Mouse (Mus musculus): Measurements from ENCODE around the gene Elobl. TPM values are rescaled to one million over a fixed set of nuclear protein-coding genes. Genes with fewer than 3 reads are reported as not detected.

The Elobl gene
- polyA plus RNA-seq, 1 experiment from 2014 or later, result not detected

DNA sequence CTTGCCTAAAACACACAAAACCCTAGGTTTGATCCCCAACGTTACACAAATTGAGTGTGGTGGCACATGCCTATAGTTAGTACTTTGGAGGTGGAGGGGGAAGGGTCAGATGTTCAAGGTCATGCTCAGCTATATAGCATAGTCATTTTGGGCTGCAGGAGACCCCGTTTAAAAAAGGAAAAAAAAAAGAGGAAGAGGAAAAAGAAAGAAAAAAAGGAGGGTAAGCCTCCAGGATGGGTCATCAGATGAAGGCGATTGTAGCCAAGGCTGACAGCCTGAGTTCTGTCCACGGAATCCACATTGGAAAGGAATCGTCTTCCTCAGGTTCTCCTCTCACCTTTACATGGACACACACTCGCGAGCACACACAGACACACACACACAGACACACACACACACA is 27.8 kb upstream of the Elobl start:
- no peak for ATAC-seq
- peaks cover 5% of the 10 kb centered on the region; the same call in 1 of the 2 replicates for H3K36me3 ChIP-seq (replicated peaks; ENCODE audit: insufficient read depth, low read length)
- H3K27me3 ChIP-seq (ENCODE audit: insufficient read depth, low read length), result no peaks in the 10 kb centered on the region
- no peak overlapping the region for H3K9ac ChIP-seq (replicated peaks)
- TF ChIP-seq EP300 (IDR thresholded peaks at IDR 0.05; ENCODE audit: low read depth) (no peak), CTCF (IDR thresholded peaks at IDR 0.05; ENCODE audit: low read depth) (no peak)
- no peak overlapping the region for H3K4me3 ChIP-seq (ENCODE audit: low read depth, low read length)
- no peak for DNase-seq
- H3K4me1 ChIP-seq (ENCODE audit: insufficient read depth), result peaks cover 15% of the 10 kb centered on the region
- 65% methylated on average over 7 of the region's 7 CpGs for WGBS (ENCODE audit: insufficient replicate concordance)
- H3K4me2 ChIP-seq (ENCODE audit: low read depth, low read length), result no peak overlapping the region
- no peak overlapping the region for H3K27ac ChIP-seq (ENCODE audit: low read depth)
- no peaks in the 10 kb centered on the region for H3K9me3 ChIP-seq (ENCODE audit: low read length)

DNA sequence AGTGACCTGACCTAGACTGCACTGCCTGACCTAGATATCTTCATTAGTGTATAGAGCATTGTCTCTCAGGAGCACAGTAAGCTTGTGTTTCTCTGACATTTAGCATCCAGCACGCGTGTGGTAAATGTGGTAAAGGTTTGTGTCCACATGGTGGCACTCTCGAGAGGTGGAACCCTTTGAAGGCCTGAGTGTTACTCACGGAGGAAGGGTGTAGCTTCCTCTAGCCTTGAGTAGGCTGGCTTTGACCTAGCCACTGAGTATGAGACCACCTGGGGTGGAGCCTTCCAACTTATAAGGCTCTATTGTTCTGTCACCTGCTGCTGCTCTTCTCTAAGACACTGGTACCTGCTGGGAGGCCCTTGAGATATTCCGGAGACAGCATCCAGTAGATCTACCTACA is 26.9 kb upstream of the Elobl start:
- 15% methylated on average over 5 of the region's 5 CpGs for WGBS (ENCODE audit: insufficient replicate concordance)
- Histone ChIP-seq H3K4me3 (ENCODE audit: low read depth, low read length) (no peak overlapping the region), H3K27ac (ENCODE audit: low read depth) (no peak overlapping the region), H3K36me3 (replicated peaks; ENCODE audit: insufficient read depth, low read length) (peaks cover 5% of the 10 kb centered on the region; the same call in 1 of the 2 replicates), H3K27me3 (ENCODE audit: insufficient read depth, low read length) (no peaks in the 10 kb centered on the region), H3K4me2 (ENCODE audit: low read depth, low read length) (no peak overlapping the region), H3K9me3 (ENCODE audit: low read length) (no peaks in the 10 kb centered on the region), H3K4me1 (ENCODE audit: insufficient read depth) (peaks cover 11% of the 10 kb centered on the region), H3K9ac (replicated peaks) (no peak overlapping the region)
- TF ChIP-seq CTCF (IDR thresholded peaks at IDR 0.05; ENCODE audit: low read depth), result peak; percentile 93
- TF ChIP-seq EP300 (IDR thresholded peaks at IDR 0.05; ENCODE audit: low read depth), result no peak
- peak; percentile 78 for DNase-seq
- ATAC-seq, result peak; percentile 56

DNA sequence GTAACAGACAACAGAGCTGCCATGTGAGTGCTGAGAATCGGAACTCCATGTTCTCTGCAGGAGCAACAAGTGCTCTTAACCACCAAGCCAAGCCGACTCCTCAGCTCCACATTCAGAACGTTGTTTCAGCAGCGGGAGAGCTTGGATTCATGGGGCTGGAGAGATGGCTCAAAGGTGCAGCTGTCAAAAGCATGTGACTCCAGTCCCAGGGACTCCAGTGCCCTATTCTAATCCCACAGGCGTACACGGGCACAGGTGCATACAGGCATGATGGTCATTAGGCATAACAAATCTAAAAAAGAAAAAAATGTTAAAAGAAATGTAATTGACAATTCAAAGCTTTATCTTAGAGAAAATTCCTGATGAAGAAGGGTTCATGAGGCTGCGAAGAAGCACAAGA is 26.5 kb upstream of the Elobl start:
- DNase-seq, result no peak
- Histone ChIP-seq H3K9ac (replicated peaks) (no peak overlapping the region), H3K4me3 (ENCODE audit: low read depth, low read length) (no peak overlapping the region), H3K27ac (ENCODE audit: low read depth) (no peak overlapping the region), H3K4me1 (ENCODE audit: insufficient read depth) (peaks cover 8% of the 10 kb centered on the region), H3K4me2 (ENCODE audit: low read depth, low read length) (no peak overlapping the region), H3K27me3 (ENCODE audit: insufficient read depth, low read length) (no peaks in the 10 kb centered on the region), H3K9me3 (ENCODE audit: low read length) (no peaks in the 10 kb centered on the region), H3K36me3 (replicated peaks; ENCODE audit: insufficient read depth, low read length) (peaks cover 8% of the 10 kb centered on the region; the same call in 1 of the 2 replicates)
- TF ChIP-seq EP300 (IDR thresholded peaks at IDR 0.05; ENCODE audit: low read depth) (no peak), CTCF (IDR thresholded peaks at IDR 0.05; ENCODE audit: low read depth) (no peak)
- 55% methylated on average over 7 of the region's 7 CpGs for WGBS (ENCODE audit: insufficient replicate concordance)
- ATAC-seq, result no peak

DNA sequence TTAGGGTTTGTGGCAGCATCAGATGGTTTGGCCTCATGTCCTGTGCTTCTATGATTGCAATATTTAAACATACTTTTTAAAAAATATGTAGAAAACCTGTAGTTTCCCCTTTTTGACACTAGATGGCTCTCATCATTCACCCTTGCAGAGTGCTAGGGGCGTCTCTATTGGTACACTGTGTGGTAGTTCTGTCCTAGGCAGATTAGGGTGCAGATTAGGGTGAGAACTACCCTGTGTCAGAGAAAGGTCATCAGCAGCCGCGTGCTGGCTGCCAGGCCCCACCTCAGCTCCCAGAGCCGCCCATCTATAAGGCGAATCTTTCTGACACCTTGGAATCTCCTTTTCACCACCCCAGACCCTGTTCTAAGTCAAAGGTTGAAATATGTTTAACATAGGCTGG is 22.8 kb upstream of the Elobl start:
- no peak for DNase-seq
- H3K27me3 ChIP-seq (ENCODE audit: insufficient read depth, low read length), result no peaks in the 10 kb centered on the region
- H3K9me3 ChIP-seq (ENCODE audit: low read length), result no peaks in the 10 kb centered on the region
- no peak overlapping the region for H3K4me3 ChIP-seq (ENCODE audit: low read depth, low read length)
- peak; percentile 88 for ATAC-seq
- H3K36me3 ChIP-seq (replicated peaks; ENCODE audit: insufficient read depth, low read length), result peaks cover 8% of the 10 kb centered on the region; the same call in 1 of the 2 replicates
- H3K4me2 ChIP-seq (ENCODE audit: low read depth, low read length), result no peak overlapping the region
- H3K27ac ChIP-seq (ENCODE audit: low read depth), result no peak overlapping the region
- WGBS (ENCODE audit: insufficient replicate concordance), result 42% methylated on average over 5 of the region's 5 CpGs
- H3K9ac ChIP-seq (replicated peaks), result no peak overlapping the region
- no peak for TF ChIP-seq EP300 (IDR thresholded peaks at IDR 0.05; ENCODE audit: low read depth)
- TF ChIP-seq CTCF (IDR thresholded peaks at IDR 0.05; ENCODE audit: low read depth), result peak; percentile 74
- H3K4me1 ChIP-seq (ENCODE audit: insufficient read depth), result no peaks in the 10 kb centered on the region; the same call in 1 of the 2 replicates

DNA sequence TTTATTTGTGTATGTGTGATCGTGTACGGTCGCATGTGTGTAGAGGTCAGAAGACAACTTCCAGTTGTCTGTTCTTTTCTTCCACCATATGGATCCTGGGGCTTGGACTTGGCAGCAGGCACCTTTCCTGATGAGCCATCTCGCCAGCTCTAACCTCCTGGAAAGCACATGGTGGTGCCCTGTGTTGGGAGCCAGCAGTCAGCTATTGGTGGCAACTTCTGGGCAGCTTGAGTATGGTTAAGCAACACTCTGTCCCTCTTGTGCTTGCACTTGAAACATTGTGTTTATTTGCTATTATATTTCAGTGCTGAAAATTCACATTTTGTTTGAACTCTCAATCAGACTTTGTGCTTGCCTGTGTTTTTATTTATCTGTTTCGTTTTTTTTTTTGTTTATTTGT is 22.2 kb upstream of the Elobl start:
- no peak overlapping the region for H3K27ac ChIP-seq (ENCODE audit: low read depth)
- H3K4me3 ChIP-seq (ENCODE audit: low read depth, low read length), result no peak overlapping the region
- H3K9me3 ChIP-seq (ENCODE audit: low read length), result no peaks in the 10 kb centered on the region
- H3K27me3 ChIP-seq (ENCODE audit: insufficient read depth, low read length), result no peaks in the 10 kb centered on the region
- 73% methylated on average over 5 of the region's 5 CpGs for WGBS (ENCODE audit: insufficient replicate concordance)
- H3K9ac ChIP-seq (replicated peaks), result no peak overlapping the region
- H3K4me2 ChIP-seq (ENCODE audit: low read depth, low read length), result no peak overlapping the region
- ATAC-seq (no peak), DNase-seq (no peak)
- no peaks in the 10 kb centered on the region; the same call in 1 of the 2 replicates for H3K4me1 ChIP-seq (ENCODE audit: insufficient read depth)
- peaks cover 8% of the 10 kb centered on the region; the same call in 1 of the 2 replicates for H3K36me3 ChIP-seq (replicated peaks; ENCODE audit: insufficient read depth, low read length)
- TF ChIP-seq CTCF (IDR thresholded peaks at IDR 0.05; ENCODE audit: low read depth) (no peak), EP300 (IDR thresholded peaks at IDR 0.05; ENCODE audit: low read depth) (no peak)

DNA sequence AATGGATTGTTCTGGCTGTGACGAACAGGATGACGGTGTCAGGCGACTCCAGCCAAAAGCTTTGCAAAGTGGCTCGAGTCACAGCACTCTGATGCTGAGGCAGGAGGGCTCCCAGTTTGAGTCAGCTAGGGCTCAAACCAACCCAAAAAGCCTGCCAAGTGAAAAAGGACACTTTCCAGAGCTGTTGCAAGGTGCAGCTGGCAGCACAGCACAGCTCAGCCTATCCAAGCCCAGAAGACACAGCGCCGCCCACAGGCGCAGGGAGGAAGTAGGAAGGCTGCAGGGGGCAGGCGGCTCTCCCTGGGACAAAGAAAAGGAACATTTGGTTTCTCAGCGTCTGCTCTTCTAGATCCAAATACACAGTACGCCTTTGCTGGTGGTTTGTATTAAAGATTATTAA is 19.9 kb upstream of the Elobl start:
- no peak overlapping the region for H3K4me2 ChIP-seq (ENCODE audit: low read depth, low read length)
- DNase-seq, result no peak
- H3K9me3 ChIP-seq (ENCODE audit: low read length), result no peaks in the 10 kb centered on the region
- H3K9ac ChIP-seq (replicated peaks), result no peak overlapping the region
- peaks cover 10% of the 10 kb centered on the region for H3K36me3 ChIP-seq (replicated peaks; ENCODE audit: insufficient read depth, low read length)
- H3K4me3 ChIP-seq (ENCODE audit: low read depth, low read length), result no peak overlapping the region
- H3K27ac ChIP-seq (ENCODE audit: low read depth), result no peak overlapping the region
- no peaks in the 10 kb centered on the region; the same call in 1 of the 2 replicates for H3K4me1 ChIP-seq (ENCODE audit: insufficient read depth)
- WGBS (ENCODE audit: insufficient replicate concordance), result 77% methylated on average over 10 of the region's 10 CpGs
- TF ChIP-seq EP300 (IDR thresholded peaks at IDR 0.05; ENCODE audit: low read depth) (no peak), CTCF (IDR thresholded peaks at IDR 0.05; ENCODE audit: low read depth) (peak; percentile 27; the same call in 1 of the 2 replicates)
- no peak for ATAC-seq
- H3K27me3 ChIP-seq (ENCODE audit: insufficient read depth, low read length), result no peaks in the 10 kb centered on the region

DNA sequence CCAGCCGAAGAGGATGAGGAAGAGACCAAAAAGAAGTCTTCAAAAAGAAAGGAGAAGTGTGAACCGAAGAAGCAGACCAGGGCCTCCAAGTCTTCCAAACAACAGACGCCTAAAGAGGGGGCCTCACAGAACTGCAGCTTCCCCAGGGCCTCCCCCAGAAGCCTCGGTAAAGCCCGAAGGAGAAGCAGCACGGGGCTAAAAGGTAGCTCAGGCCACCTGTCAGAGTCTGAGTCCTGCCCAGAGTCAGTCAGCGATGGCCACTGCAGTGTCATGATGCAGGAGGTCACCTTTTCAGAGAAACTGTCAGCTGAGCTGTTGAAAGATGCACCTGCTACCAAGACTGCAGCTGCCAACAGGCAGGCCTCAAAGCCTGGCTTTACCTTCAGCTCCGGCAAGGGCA is 14.6 kb upstream of the Elobl start:
- no peak overlapping the region for H3K27ac ChIP-seq (ENCODE audit: low read depth)
- H3K9ac ChIP-seq (replicated peaks), result no peak overlapping the region
- H3K4me1 ChIP-seq (ENCODE audit: insufficient read depth), result no peaks in the 10 kb centered on the region
- H3K4me3 ChIP-seq (ENCODE audit: low read depth, low read length), result no peak overlapping the region
- WGBS (ENCODE audit: insufficient replicate concordance), result 57% methylated on average over 8 of the region's 8 CpGs
- no peaks in the 10 kb centered on the region for H3K27me3 ChIP-seq (ENCODE audit: insufficient read depth, low read length)
- ATAC-seq (no peak), DNase-seq (no peak)
- no peak overlapping the region for H3K4me2 ChIP-seq (ENCODE audit: low read depth, low read length)
- H3K9me3 ChIP-seq (ENCODE audit: low read length), result no peaks in the 10 kb centered on the region
- H3K36me3 ChIP-seq (replicated peaks; ENCODE audit: insufficient read depth, low read length), result peaks cover 2% of the 10 kb centered on the region
- TF ChIP-seq EP300 (IDR thresholded peaks at IDR 0.05; ENCODE audit: low read depth) (no peak), CTCF (IDR thresholded peaks at IDR 0.05; ENCODE audit: low read depth) (no peak)

Measured in liver, postnatal 0 days (tissue).